Mouse (Mus musculus): ENCODE data around the gene Neu1. TPM values are rescaled to one million over a fixed set of nuclear protein-coding genes. Genes with fewer than 3 reads are reported as not detected.

The Neu1 gene
- total RNA-seq (2021) = 10 to 100 TPM; 41.6 to 47.3 TPM
- long read RNA-seq, experiment 1, transcript Neu1-202 (5 exons, 3,619 nt) = minor isoform, 6 of 70 reads
- long read RNA-seq, experiment 1, transcript Neu1-201 (6 exons, 2,474 nt) = major isoform, 48 of 70 reads
- long read RNA-seq, experiment 1, partial matches to known transcripts = 8 of 70 reads
- long read RNA-seq, experiment 1, other reads (novel, unspliced or antisense) = 8 of 70 reads
- long read RNA-seq, experiment 2, transcript Neu1-201 (6 exons, 2,474 nt) = major isoform, 30 of 56 reads
- long read RNA-seq, experiment 2, transcript Neu1-202 (5 exons, 3,619 nt) = minor isoform, 7 of 56 reads
- long read RNA-seq, experiment 2, partial matches to known transcripts = 10 of 56 reads
- long read RNA-seq, experiment 2, other reads (novel, unspliced or antisense) = 9 of 56 reads

GRCm38 (mm10) chr17:34931061-34931734 is at the start of gene Neu1:
Neu1 (plus strand) TSS chr17:34931253.
- H3K27ac ChIP-seq = peak within 1 kb of the TSS; percentile 90
- intact Hi-C loops (cut with DNase I) = loop anchor here (2.0 kb wide), 2 partner anchors 20 to 32 kb away; partner anchors contain the start of genes C2 and Ehmt2

GRCm38 (mm10) chr17:34881683-34882310 is 49.3 kb upstream of the Neu1 start, which contains the start of gene Gm20547:
Gm20547 (minus strand) TSS chr17:34882042.
- intact Hi-C loops (cut with DNase I) = no loop called here
- DNase-seq (ENCODE audit: extremely low spot score in 1 of 2, low spot score in 2 of 2) = no peak
- no peak for TF ChIP-seq CTCF (IDR thresholded peaks at IDR 0.05)
- H3K27ac ChIP-seq = no peak within 1 kb of the TSS
- no peak within 1 kb of the TSS for H3K4me3 ChIP-seq

More at GRCm38 (mm10) chr17:34931061-34931734, at the start of gene Neu1:
- peak; percentile 97 for DNase-seq (ENCODE audit: extremely low spot score in 1 of 2, low spot score in 2 of 2)
- H3K4me3 ChIP-seq = peak within 1 kb of the TSS; percentile 75
- TF ChIP-seq CTCF (IDR thresholded peaks at IDR 0.05) = peak; percentile 78

GRCm38 (mm10) chr17:34883332-34883731 is 47.7 kb upstream of the Neu1 start:
- Histone ChIP-seq H3K27ac (no peak overlapping the region), H3K4me3 (no peak overlapping the region)
- intact Hi-C loops (cut with DNase I) = no loop called here
- no peak for TF ChIP-seq CTCF (IDR thresholded peaks at IDR 0.05)
- DNase-seq (ENCODE audit: extremely low spot score in 1 of 2, low spot score in 2 of 2) = no peak

- Histone ChIP-seq H3K4me3 (no peak overlapping the region), H3K27ac (no peak overlapping the region)
- DNase-seq (ENCODE audit: extremely low spot score in 1 of 2, low spot score in 2 of 2) = no peak
- no peak for TF ChIP-seq CTCF (IDR thresholded peaks at IDR 0.05)
- intact Hi-C loops (cut with DNase I) = no loop called here
These were observed 46.3 kb upstream of the Neu1 start for GRCm38 (mm10) chr17:34884704-34885103.

- no peak overlapping the region for H3K27ac ChIP-seq
- DNase-seq (ENCODE audit: extremely low spot score in 1 of 2, low spot score in 2 of 2) = no peak
- intact Hi-C loops (cut with DNase I) = no loop called here
- no peak for TF ChIP-seq CTCF (IDR thresholded peaks at IDR 0.05)
- no peak overlapping the region for H3K4me3 ChIP-seq
These were observed 45.4 kb upstream of the Neu1 start for GRCm38 (mm10) chr17:34885615-34886014.

- intact Hi-C loops (cut with DNase I) = no loop called here
- TF ChIP-seq CTCF (IDR thresholded peaks at IDR 0.05) = no peak
- H3K4me3 ChIP-seq = no peak overlapping the region
- no peak overlapping the region for H3K27ac ChIP-seq
- DNase-seq (ENCODE audit: extremely low spot score in 1 of 2, low spot score in 2 of 2) = no peak
These were observed 43.1 kb upstream of the Neu1 start for GRCm38 (mm10) chr17:34887942-34888341.

DNA sequence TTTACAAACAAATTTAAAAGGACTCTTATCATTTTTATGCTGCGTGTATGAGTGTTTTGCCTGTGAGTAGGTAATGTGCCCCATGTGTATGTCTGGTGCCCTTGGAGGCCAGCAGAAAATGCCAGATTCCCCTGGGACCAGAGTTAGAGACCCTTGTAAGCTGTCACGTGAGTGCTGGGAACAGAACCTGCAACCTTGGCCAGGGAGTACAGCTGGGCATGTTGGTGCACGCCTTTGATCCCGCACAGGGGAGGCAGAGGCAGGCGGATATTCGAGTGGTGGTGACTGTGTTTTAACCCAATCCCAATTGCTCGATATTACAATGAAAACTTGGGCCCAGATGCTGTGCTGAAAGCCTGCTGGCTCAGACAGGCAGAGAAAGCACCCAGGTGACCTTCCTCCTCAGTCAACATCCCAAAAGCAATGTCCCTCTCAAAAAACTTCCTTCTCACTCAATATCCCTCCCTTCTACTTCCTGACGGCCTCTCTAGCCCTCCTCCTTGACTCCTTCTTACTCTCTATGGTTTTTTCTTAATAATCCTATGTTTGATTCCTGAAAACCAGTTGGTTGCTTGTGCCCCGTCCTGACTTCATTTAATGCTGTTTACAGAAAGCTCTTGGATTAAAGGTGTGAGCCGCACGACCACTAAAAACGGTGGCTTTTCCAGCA is 40.8 kb upstream of the Neu1 start:
- Histone ChIP-seq H3K27ac (no peak overlapping the region), H3K4me3 (no peak overlapping the region)
- DNase-seq (ENCODE audit: extremely low spot score in 1 of 2, low spot score in 2 of 2) = no peak
- intact Hi-C loops (cut with DNase I) = loop anchor here (5.0 to 10.0 kb wide), 3 partner anchors 238 to 765 kb away; partner anchors contain the start of genes Atp6v1g2 and Brd2
- TF ChIP-seq CTCF (IDR thresholded peaks at IDR 0.05) = no peak

DNA sequence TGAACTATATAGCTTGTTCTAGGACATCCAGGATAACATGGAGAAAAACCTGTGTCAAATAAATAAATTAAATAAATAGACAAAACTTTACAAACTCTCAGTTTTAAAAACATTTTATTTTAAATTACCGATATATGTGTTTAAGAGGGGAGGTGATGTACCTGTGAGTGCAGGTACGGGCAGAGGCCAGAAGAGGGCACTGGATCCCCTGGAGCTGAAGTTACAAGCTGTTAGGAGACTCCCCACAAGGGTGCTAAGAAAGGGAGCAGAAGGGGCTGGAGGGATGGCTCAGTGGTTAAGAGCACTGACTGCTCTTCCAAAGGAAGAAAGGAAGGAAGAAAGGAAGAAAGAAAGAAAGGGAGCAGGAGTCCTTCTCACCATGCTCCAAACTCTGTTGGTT is 39.7 kb upstream of the Neu1 start:
- intact Hi-C loops (cut with DNase I) = loop anchor here (5.0 to 10.0 kb wide), 3 partner anchors 239 to 767 kb away; partner anchors contain the start of genes Atp6v1g2 and Brd2
- H3K4me3 ChIP-seq = no peak overlapping the region
- H3K27ac ChIP-seq = no peak overlapping the region
- TF ChIP-seq CTCF (IDR thresholded peaks at IDR 0.05) = no peak; the same call in 1 of the 2 replicates
- DNase-seq (ENCODE audit: extremely low spot score in 1 of 2, low spot score in 2 of 2) = no peak

DNA sequence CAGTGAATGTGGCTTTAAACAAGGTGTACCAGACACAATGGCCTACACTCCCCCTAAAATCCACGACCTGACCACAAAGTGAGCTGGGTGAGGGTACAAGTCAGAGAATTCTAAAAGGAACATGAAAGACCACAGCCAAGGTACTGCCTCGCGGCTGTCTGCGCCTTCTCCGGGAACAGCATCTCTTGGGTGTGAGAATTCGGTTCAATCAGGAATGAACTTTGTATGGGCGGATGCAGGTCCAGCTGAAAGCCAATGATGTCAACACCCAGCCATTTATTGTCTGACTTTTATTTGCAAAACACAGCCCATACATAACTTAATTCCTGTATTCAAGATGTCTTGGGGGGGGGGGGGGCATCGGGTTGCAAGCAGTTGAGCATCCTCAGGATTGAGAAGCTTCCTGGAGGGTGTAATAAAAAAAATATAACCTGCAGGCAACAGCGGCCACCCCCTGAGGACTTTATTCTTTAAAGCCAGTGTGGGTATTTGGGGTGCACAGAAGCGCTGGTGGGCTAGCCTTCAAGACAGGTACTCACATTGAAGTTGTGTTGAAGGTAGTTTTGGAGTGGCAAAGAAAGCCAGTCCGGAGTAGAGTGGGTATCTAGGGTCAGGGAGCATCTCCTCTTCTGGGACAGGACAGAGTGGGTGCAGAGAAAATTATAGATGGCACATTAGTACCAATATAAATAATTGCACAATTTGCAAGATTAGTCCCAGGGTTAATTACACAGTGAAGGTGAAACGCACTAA is 37.8 kb upstream of the Neu1 start:
- intact Hi-C loops (cut with DNase I) = loop anchor here (2.0 to 10.0 kb wide), 4 partner anchors 38 to 768 kb away; partner anchors contain the start of genes Atp6v1g2 and Brd2
- DNase-seq (ENCODE audit: extremely low spot score in 1 of 2, low spot score in 2 of 2) = no peak
- TF ChIP-seq CTCF (IDR thresholded peaks at IDR 0.05) = no peak
- Histone ChIP-seq H3K27ac (peak overlapping the region; percentile 86), H3K4me3 (peak overlapping the region; percentile 69)

GRCm38 (mm10) chr17:34894074-34894597 is 36.9 kb upstream of the Neu1 start:
- Histone ChIP-seq H3K27ac (peak overlapping the region; percentile 91), H3K4me3 (peak overlapping the region; percentile 69)
- peak; percentile 91 to 93 for DNase-seq (ENCODE audit: extremely low spot score in 1 of 2, low spot score in 2 of 2)
- intact Hi-C loops (cut with DNase I) = loop anchor here (5.0 to 10.0 kb wide), 3 partner anchors 242 to 769 kb away; partner anchors contain the start of genes Atp6v1g2 and Brd2
- peak; percentile 6; the same call in 1 of the 2 replicates for TF ChIP-seq CTCF (IDR thresholded peaks at IDR 0.05)

All from left cerebral cortex, adult 2 months (tissue).